Mouse (Mus musculus) liver, adult 2 months (tissue): ENCODE measurements at regions not wholly inside any gene's neighbourhood (a gene's known extent, or its start where the extent isn't known, plus 50 kb on each side); places are given as distances from the start of the nearest gene placed in this dataset.
A peak's percentile ranks its signal among the peaks of the same experiment; 100 is the strongest.

ENCODE experiments used
- DNase-seq: peaks from one replicate; pipeline ENCODE4 v3.0.0-alpha.2; 2011; ENCODE audit warnings: low read depth, low spot score; ENCODE audit errors: extremely low read depth
- H3K27ac ChIP-seq: fragments of 200-500 bp; replicated peaks from 2 replicates; pipeline ENCODE4 v1.5.1; 2012; ENCODE audit warnings: low read depth, mild to moderate bottlenecking, control low read depth, inconsistent platforms, low read length; ENCODE audit not compliant: insufficient read depth
- H3K27me3 ChIP-seq: fragments of 200-500 bp; 2 replicates; pipeline ENCODE4 v1.6.1; 2012; ENCODE audit warnings: mild to moderate bottlenecking, moderate library complexity, low read length, inconsistent platforms; ENCODE audit not compliant: control insufficient read depth, insufficient read depth
- H3K36me3 ChIP-seq: fragments of 200-500 bp; 2 replicates; pipeline ENCODE4 v1.6.1; 2012; ENCODE audit warnings: low read length, inconsistent platforms; ENCODE audit not compliant: control insufficient read depth, insufficient read depth
- H3K4me1 ChIP-seq: fragments of 200-500 bp; 2 replicates; pipeline ENCODE4 v1.6.1; 2011; ENCODE audit warnings: low read length; ENCODE audit not compliant: control insufficient read depth, insufficient read depth
- H3K4me3 ChIP-seq: fragments of 200-500 bp; 2 replicates; pipeline ENCODE4 v1.5.1; 2011; ENCODE audit warnings: low read depth, mild to moderate bottlenecking, control low read depth, low read length, moderate library complexity; ENCODE audit not compliant: insufficient read depth
- H3K79me2 ChIP-seq: fragments of 200-500 bp; 2 replicates; pipeline ENCODE4 v1.6.1; 2012; ENCODE audit warnings: inconsistent platforms, mild to moderate bottlenecking, low read length, moderate library complexity; ENCODE audit not compliant: control insufficient read depth, insufficient read depth
- H3K9ac ChIP-seq: fragments of 200-500 bp; 2 replicates; pipeline ENCODE4 v1.6.1; 2012; ENCODE audit warnings: low read depth, mild to moderate bottlenecking, control low read depth, inconsistent platforms, low read length
- CTCF ChIP-seq: fragments of 200-500 bp; IDR thresholded peaks from 2 replicates; pipeline ENCODE4 v1.5.1; 2011; ENCODE audit warnings: low read depth, low read length, control low read depth
- POLR2A ChIP-seq: fragments of 200-500 bp; IDR thresholded peaks from 2 replicates; pipeline ENCODE4 v1.6.1; 2011; ENCODE audit warnings: low read length, control low read depth; ENCODE audit not compliant: insufficient read depth; ENCODE audit errors: extremely low read depth
- WGBS: fragments of 180-500 bp; shearing (Covaris S2); methylation state at CpG from one replicate; pipeline ENCODE4 v1.1.7; 2018; 5-methylcytosine and 5-hydroxymethylcytosine counted together

- Histone ChIP-seq H3K36me3 (no peaks in the 10 kb centered on the region), H3K27me3 (no peaks in the 10 kb centered on the region), H3K4me3 (no peak overlapping the region), H3K79me2 (no peaks in the 10 kb centered on the region), H3K4me1 (peaks cover 4% of the 10 kb centered on the region; the same call in 1 of the 2 replicates), H3K27ac (no peak overlapping the region), H3K9ac (no peak overlapping the region)
- TF ChIP-seq POLR2A (no peak), CTCF (no peak)
- DNase-seq: no peak
- 97% methylated on average over 1 of the region's 1 CpGs for WGBS
Observed at GRCm38 (mm10) chr1:51536076-51536475, 57.9 kb upstream of the Nabp1 start.

GRCm38 (mm10) chr1:51535414-51535813 lies 57.2 kb upstream of the Nabp1 start:
- no peak overlapping the region for H3K4me3 ChIP-seq
- H3K27me3 ChIP-seq: no peaks in the 10 kb centered on the region
- no peak overlapping the region for H3K27ac ChIP-seq
- peaks cover 4% of the 10 kb centered on the region; the same call in 1 of the 2 replicates for H3K4me1 ChIP-seq
- TF ChIP-seq CTCF (no peak), POLR2A (no peak)
- H3K9ac ChIP-seq: no peak overlapping the region
- no peak for DNase-seq
- H3K36me3 ChIP-seq: no peaks in the 10 kb centered on the region
- 98% methylated on average over 2 of the region's 2 CpGs for WGBS
- H3K79me2 ChIP-seq: no peaks in the 10 kb centered on the region

GRCm38 (mm10) chr1:51531360-51531759 lies 53.1 kb upstream of the Nabp1 start:
- H3K79me2 ChIP-seq: no peaks in the 10 kb centered on the region
- no peak overlapping the region for H3K4me3 ChIP-seq
- no peaks in the 10 kb centered on the region for H3K36me3 ChIP-seq
- H3K9ac ChIP-seq: no peak overlapping the region
- WGBS: 74% methylated on average over 1 of the region's 1 CpGs
- H3K4me1 ChIP-seq: peaks cover 4% of the 10 kb centered on the region; the same call in 1 of the 2 replicates
- no peak overlapping the region for H3K27ac ChIP-seq
- no peaks in the 10 kb centered on the region for H3K27me3 ChIP-seq
- TF ChIP-seq CTCF: no peak
- TF ChIP-seq POLR2A: no peak
- DNase-seq: no peak

- Histone ChIP-seq H3K9ac (no peak overlapping the region), H3K27ac (0 out of 2 replicates have a peak overlapping the region, but pooled peaks have one; percentile 12), H3K79me2 (no peaks in the 10 kb centered on the region), H3K36me3 (no peaks in the 10 kb centered on the region), H3K4me1 (peaks cover 4% of the 10 kb centered on the region; the same call in 1 of the 2 replicates), H3K4me3 (no peak overlapping the region), H3K27me3 (no peaks in the 10 kb centered on the region)
- WGBS: 83% methylated on average over 9 of the region's 9 CpGs
- TF ChIP-seq POLR2A: no peak
- TF ChIP-seq CTCF: no peak
- DNase-seq: no peak
Observed at GRCm38 (mm10) chr1:51530191-51530926, 52.1 kb upstream of the Nabp1 start.

- Histone ChIP-seq H3K9ac (no peak overlapping the region), H3K79me2 (no peaks in the 10 kb centered on the region), H3K27me3 (no peaks in the 10 kb centered on the region), H3K27ac (0 out of 2 replicates have a peak overlapping the region, but pooled peaks have one; percentile 12), H3K4me1 (peaks cover 4% of the 10 kb centered on the region; the same call in 1 of the 2 replicates), H3K4me3 (no peak overlapping the region), H3K36me3 (no peaks in the 10 kb centered on the region)
- WGBS: 85% methylated on average over 5 of the region's 5 CpGs
- TF ChIP-seq CTCF: no peak
- TF ChIP-seq POLR2A: no peak
- DNase-seq: no peak
Observed at GRCm38 (mm10) chr1:51529653-51530052, 51.4 kb upstream of the Nabp1 start.

DNA sequence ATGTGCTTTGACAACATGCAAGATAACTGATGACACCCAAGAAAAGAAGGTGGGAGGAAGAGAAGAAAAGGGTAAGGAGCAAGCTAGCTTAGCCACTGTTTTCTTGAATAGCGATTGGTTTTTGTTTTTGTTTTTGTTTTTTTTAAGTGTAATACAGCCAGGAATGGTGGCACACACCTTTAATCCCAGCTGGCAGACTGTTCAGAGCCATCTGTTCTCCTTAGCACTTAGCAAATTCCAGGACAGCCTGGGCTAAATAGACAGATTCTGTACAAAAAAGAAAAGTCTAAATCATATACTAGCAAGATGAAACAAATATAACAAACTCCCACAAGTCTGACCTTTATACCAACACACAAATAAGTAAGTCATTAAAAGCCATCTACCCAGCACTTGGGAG lies 50.4 kb upstream of the Nabp1 start:
- 89% methylated on average over 1 of the region's 1 CpGs for WGBS
- Histone ChIP-seq H3K4me3 (no peak overlapping the region), H3K4me1 (peaks cover under 1% of the 10 kb centered on the region; the same call in 1 of the 2 replicates), H3K27ac (no peak overlapping the region), H3K79me2 (no peaks in the 10 kb centered on the region), H3K9ac (no peak overlapping the region), H3K27me3 (no peaks in the 10 kb centered on the region), H3K36me3 (no peaks in the 10 kb centered on the region)
- DNase-seq: no peak
- no peak for TF ChIP-seq CTCF
- no peak for TF ChIP-seq POLR2A
